Mouse (Mus musculus) small intestine, adult 2 months (tissue): ENCODE data around the gene Dntt. TPM values are rescaled to one million over a fixed set of nuclear protein-coding genes. Genes with fewer than 3 reads are reported as not detected.

Source experiments
- H3K27ac ChIP-seq: fragments of 200-500 bp; 2 replicates; pipeline ENCODE4 v1.5.1; 2012; ENCODE audit warnings: low read depth, low read length, control low read depth, inconsistent platforms; ENCODE audit not compliant: insufficient read depth
- H3K27me3 ChIP-seq: fragments of 200-500 bp; 2 replicates; pipeline ENCODE4 v1.6.1; 2012; ENCODE audit warnings: mild to moderate bottlenecking, moderate library complexity, low read length, inconsistent platforms; ENCODE audit not compliant: control insufficient read depth, insufficient read depth
- H3K36me3 ChIP-seq: fragments of 200-500 bp; 2 replicates; pipeline ENCODE4 v1.6.1; 2012; ENCODE audit warnings: mild to moderate bottlenecking, low read length, control low read depth, inconsistent platforms; ENCODE audit not compliant: control insufficient read depth, insufficient read depth
- H3K4me1 ChIP-seq: fragments of 200-500 bp; 2 replicates; pipeline ENCODE4 v1.6.1; 2012; ENCODE audit warnings: low read length, inconsistent platforms, mixed read lengths; ENCODE audit not compliant: control insufficient read depth, insufficient read depth, insufficient read length
- H3K4me3 ChIP-seq: fragments of 200-500 bp; 2 replicates; pipeline ENCODE4 v1.5.1; 2012; ENCODE audit warnings: low read depth, mild to moderate bottlenecking, control low read depth, inconsistent platforms, low read length, moderate library complexity
- CTCF ChIP-seq: fragments of 200-500 bp; IDR thresholded peaks from 2 replicates; pipeline ENCODE4 v1.5.1; 2012; ENCODE audit warnings: low read depth, mild to moderate bottlenecking, control low read depth, inconsistent platforms, low read length, moderate library complexity, mixed read lengths; ENCODE audit not compliant: insufficient replicate concordance, insufficient read length; ENCODE audit errors: extremely low read depth
- POLR2A ChIP-seq: fragments of 200-500 bp; IDR thresholded peaks from 2 replicates; pipeline ENCODE4 v1.6.1; 2012; ENCODE audit warnings: low read depth, mild to moderate bottlenecking, control low read depth, inconsistent platforms, low read length, moderate library complexity
- WGBS: fragments of 180-500 bp; shearing (Covaris S2); methylation state at CpG from one replicate; pipeline ENCODE4 v1.1.7; 2018; 5-methylcytosine and 5-hydroxymethylcytosine counted together
- polyA plus RNA-seq: library from polyadenylated mRNA; depleted of rRNA; stranded (reverse); fragments of >200 nt; gene quantifications from 2 replicates; pipeline ENCODE4 v1.2.3, GENCODE M21; 2012

The Dntt gene
- polyA plus RNA-seq, 1 experiment, result not detected

- Histone ChIP-seq H3K4me3 (no peak overlapping the region), H3K4me1 (peaks cover 23% of the 10 kb centered on the region), H3K27ac (no peak overlapping the region), H3K36me3 (no peaks in the 10 kb centered on the region), H3K27me3 (no peaks in the 10 kb centered on the region)
- TF ChIP-seq CTCF (no peak), POLR2A (no peak)
- 18% methylated on average over 5 of the region's 5 CpGs for WGBS
Observed at GRCm38 (mm10) chr19:41011676-41012075, 17.4 kb upstream of the Dntt start.

- 8% methylated on average over 5 of the region's 5 CpGs for WGBS
Observed at GRCm38 (mm10) chr19:41013591-41013990, 15.5 kb upstream of the Dntt start.

GRCm38 (mm10) chr19:41014003-41014402 is 15.1 kb upstream of the Dntt start:
- Histone ChIP-seq H3K4me1 (peaks cover 14% of the 10 kb centered on the region), H3K27me3 (no peaks in the 10 kb centered on the region), H3K27ac (peak overlapping the region; percentile 49; the same call in 1 of the 2 replicates), H3K4me3 (no peak overlapping the region), H3K36me3 (no peaks in the 10 kb centered on the region)
- TF ChIP-seq CTCF (no peak), POLR2A (no peak)
- WGBS, result 7% methylated on average over 9 of the region's 9 CpGs

More at GRCm38 (mm10) chr19:41013591-41013990, 15.5 kb upstream of the Dntt start:
- Histone ChIP-seq H3K27me3 (no peaks in the 10 kb centered on the region), H3K36me3 (no peaks in the 10 kb centered on the region), H3K27ac (peak overlapping the region; percentile 49), H3K4me3 (no peak overlapping the region), H3K4me1 (peaks cover 14% of the 10 kb centered on the region)
- TF ChIP-seq CTCF (no peak), POLR2A (no peak)

GRCm38 (mm10) chr19:41015951-41016716 is 12.9 kb upstream of the Dntt start:
- Histone ChIP-seq H3K36me3 (no peaks in the 10 kb centered on the region), H3K27me3 (no peaks in the 10 kb centered on the region), H3K4me1 (peaks cover 19% of the 10 kb centered on the region), H3K4me3 (peak overlapping the region; percentile 54), H3K27ac (no peak overlapping the region)
- TF ChIP-seq POLR2A (no peak), CTCF (peak; percentile 54; the same call in 1 of the 2 replicates)
- WGBS, result 8% methylated on average over 14 of the region's 14 CpGs

GRCm38 (mm10) chr19:41019164-41019675 is 9.9 kb upstream of the Dntt start:
- WGBS, result 44% methylated on average over 5 of the region's 5 CpGs

GRCm38 (mm10) chr19:41020537-41020936 is 8.5 kb upstream of the Dntt start:
- Histone ChIP-seq H3K4me3 (no peak overlapping the region), H3K36me3 (no peaks in the 10 kb centered on the region), H3K27me3 (no peaks in the 10 kb centered on the region), H3K27ac (no peak overlapping the region), H3K4me1 (peaks cover 11% of the 10 kb centered on the region)
- WGBS, result 27% methylated on average over 3 of the region's 3 CpGs
- no peak for TF ChIP-seq POLR2A
- no peak for TF ChIP-seq CTCF

More at GRCm38 (mm10) chr19:41019164-41019675, 9.9 kb upstream of the Dntt start:
- Histone ChIP-seq H3K36me3 (no peaks in the 10 kb centered on the region), H3K27me3 (no peaks in the 10 kb centered on the region), H3K4me1 (peaks cover 11% of the 10 kb centered on the region), H3K4me3 (no peak overlapping the region), H3K27ac (no peak overlapping the region)
- TF ChIP-seq POLR2A (no peak), CTCF (no peak)

- WGBS, result 18% methylated on average over 4 of the region's 4 CpGs
- H3K4me3 ChIP-seq, result no peak overlapping the region
- H3K4me1 ChIP-seq, result peaks cover 8% of the 10 kb centered on the region; the same call in 1 of the 2 replicates
Observed at GRCm38 (mm10) chr19:41022244-41022643, 6.8 kb upstream of the Dntt start.

More at GRCm38 (mm10) chr19:41022244-41022643, 6.8 kb upstream of the Dntt start:
- TF ChIP-seq CTCF, result no peak
- TF ChIP-seq POLR2A, result no peak
- H3K36me3 ChIP-seq, result no peaks in the 10 kb centered on the region
- H3K27me3 ChIP-seq, result no peaks in the 10 kb centered on the region
- no peak overlapping the region for H3K27ac ChIP-seq
